Mouse (Mus musculus) embryo, embryonic 10 days (tissue): ENCODE data around the gene Nhsl2.
A peak's percentile ranks its signal among the peaks of the same experiment; 100 is the strongest.

Experiments used
- DNase-seq: peaks from one replicate; pipeline ENCODE4 v3.0.0-alpha.2; 2015; ENCODE audit warnings: low spot score

Gene Nhsl2

GRCm38 (mm10) chrX:101901806-101902490 lies 52.8 kb downstream of the Nhsl2 start:
- DNase-seq = no peak

DNA sequence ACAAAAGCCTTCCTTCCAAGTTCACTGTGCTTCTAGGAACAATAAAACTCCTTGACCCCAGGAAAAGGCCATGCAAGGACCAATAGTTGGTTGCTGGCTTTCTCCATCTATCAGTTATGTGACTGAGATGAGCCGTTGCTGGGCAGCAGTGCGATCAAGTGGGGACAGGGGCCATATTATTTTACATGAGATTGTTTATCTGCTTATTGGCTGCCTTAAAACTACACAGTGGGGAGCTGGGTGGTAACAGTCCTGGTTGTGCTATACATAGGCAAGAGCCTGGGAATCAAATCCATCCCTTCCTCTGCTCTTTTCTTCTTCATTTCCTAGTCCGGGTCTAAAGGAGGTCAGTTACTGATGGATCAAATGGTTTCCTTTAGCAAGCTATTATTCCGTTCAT lies 53.4 kb downstream of the Nhsl2 start:
- no peak for DNase-seq

GRCm38 (mm10) chrX:101907301-101907700 lies 58.1 kb downstream of the Nhsl2 start:
- DNase-seq = no peak

GRCm38 (mm10) chrX:101929131-101929530 lies 79.9 kb downstream of the Nhsl2 start:
- no peak for DNase-seq

GRCm38 (mm10) chrX:101930301-101930700 lies 81.1 kb downstream of the Nhsl2 start:
- no peak for DNase-seq

- DNase-seq = no peak
Measured at GRCm38 (mm10) chrX:101931016-101931415, 81.8 kb downstream of the Nhsl2 start.

DNA sequence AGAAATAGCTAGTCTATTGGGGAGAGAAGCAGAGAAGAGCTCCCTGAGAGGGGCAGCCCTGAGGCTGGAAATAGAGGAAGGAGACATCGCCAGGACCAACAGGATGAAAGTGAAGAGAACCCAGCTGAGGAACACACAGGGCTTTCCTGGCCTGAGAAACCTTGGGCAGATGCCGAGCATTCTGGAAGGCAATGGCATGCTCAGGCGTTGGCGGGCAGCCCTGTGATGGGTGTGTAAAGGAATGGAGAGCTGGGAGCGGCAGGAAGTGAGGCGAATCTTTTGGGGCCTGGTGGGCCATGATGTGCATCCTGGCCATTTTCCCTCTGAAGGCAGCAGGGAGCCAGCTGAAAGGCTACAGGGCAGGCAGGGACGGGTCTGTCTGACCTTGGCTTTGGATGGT lies 83.1 kb downstream of the Nhsl2 start:
- DNase-seq = no peak

GRCm38 (mm10) chrX:101933346-101933745 lies 84.2 kb downstream of the Nhsl2 start:
- DNase-seq = no peak

DNA sequence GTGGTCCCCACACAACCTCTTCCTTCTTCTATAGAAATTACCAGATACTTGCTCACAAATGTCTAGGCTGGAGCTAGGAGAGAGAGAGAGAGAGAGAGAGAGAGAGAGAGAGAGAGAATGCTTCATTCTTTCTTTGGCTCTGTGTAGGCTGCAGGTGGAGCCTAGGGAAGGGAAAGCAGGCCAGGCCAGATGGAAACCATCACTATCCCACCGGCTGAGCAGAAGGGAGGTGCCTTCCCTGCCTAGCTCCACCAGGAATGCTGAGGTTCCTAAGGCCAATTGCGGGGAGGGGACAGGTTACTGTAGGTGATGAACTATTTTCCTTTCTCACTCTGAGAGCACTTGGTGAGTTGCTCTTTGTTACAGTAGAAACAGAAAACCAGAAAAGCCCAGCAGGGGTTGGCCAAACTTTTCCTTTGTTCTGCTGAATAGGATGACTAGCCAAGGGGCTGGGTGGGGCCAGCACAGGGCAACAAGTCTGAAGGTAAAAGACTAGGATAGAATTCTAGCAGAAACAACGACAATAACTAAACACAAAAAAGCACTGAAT lies 86.2 kb downstream of the Nhsl2 start:
- no peak for DNase-seq

DNA sequence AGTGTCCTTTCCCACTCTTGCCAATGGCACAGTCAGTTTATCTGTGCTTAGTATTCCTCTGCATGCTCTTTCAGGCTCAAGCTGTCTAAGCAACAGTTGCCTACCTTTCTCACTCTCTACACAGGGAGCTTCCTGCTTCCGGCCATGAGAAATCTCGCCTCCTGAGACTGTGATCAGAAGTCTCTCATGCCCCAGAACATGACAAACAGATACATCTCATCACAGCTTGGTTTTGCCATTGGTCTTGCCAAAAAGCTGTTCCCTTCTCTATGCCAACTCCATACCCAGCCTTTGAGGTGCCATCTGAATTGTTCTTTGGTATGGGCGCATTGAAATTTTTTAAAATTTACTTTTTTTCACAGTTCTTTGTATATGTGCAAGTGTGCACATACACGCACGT lies 90.3 kb downstream of the Nhsl2 start:
- DNase-seq = no peak

DNA sequence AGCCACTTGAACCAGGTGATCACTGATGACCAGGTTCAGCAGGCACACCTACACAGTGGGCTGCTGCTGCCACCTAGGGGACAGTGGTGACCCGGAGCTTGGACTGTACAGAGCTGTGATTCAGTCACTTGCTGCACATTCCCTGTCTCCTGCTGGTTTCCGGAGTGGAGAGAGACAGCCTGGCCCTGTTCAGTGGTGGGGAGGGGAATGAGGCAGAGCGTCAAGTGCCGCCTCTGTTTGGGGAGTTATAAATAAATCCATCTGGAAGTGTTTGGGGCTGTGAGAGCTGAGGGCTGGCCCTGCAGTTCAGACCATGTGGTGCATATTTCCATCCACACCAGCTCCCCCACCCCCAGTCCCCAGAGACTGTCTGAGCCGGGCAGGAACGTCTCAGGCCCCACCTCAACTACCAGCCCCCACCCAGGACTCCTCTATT lies 93.3 kb downstream of the Nhsl2 start:
- DNase-seq = peak; percentile 81

DNA sequence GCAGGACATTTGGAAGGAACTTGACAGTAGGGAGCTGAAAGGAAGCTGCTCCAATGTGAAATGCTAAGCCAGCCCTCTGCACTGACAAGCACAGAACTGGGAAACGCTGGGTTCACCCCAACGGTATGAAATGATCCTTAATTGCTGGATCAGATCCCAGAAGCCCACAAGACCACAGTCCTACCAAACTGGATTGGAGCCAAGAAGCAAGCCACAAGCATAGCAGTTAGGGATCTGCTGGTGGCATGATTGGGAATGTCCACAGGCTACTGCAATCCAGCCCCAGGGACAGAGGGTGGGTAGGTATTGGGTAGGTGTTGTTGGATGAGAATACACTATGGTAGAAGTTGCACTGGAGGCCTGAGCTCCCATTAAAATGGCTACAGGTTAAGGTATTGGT lies 94.6 kb downstream of the Nhsl2 start:
- no peak for DNase-seq

GRCm38 (mm10) chrX:101944761-101945330 lies 95.7 kb downstream of the Nhsl2 start:
- DNase-seq = no peak

DNA sequence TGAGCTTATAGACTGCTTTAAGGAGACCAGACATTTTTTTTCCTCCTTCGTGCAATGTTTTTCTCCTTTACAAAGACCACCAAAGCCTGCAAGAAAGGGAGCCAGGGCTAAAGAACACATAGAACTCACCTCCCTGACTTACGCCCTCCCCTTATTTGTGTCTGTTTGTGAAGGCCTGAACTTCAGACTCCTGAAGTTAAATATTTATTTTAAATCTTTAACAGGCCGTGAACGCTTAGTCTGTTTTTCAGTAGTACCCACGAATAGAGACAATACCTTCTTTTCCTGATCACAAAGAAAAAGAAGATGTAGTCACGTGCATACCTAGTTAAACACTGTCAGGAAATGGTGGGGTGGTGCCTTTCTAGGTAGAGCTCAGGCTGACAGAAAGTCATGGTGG lies 103.3 kb downstream of the Nhsl2 start:
- no peak for DNase-seq

GRCm38 (mm10) chrX:101953256-101953655 lies 104.1 kb downstream of the Nhsl2 start:
- no peak for DNase-seq

GRCm38 (mm10) chrX:101953787-101954491 lies 104.8 kb downstream of the Nhsl2 start:
- DNase-seq = peak; percentile 86

GRCm38 (mm10) chrX:101954492-101954851 lies 105.3 kb downstream of the Nhsl2 start:
- DNase-seq = no peak

- no peak for DNase-seq
Measured at GRCm38 (mm10) chrX:101961848-101962247, 112.7 kb downstream of the Nhsl2 start.

- DNase-seq = no peak
Measured at GRCm38 (mm10) chrX:101963711-101964110, 114.5 kb downstream of the Nhsl2 start.

DNA sequence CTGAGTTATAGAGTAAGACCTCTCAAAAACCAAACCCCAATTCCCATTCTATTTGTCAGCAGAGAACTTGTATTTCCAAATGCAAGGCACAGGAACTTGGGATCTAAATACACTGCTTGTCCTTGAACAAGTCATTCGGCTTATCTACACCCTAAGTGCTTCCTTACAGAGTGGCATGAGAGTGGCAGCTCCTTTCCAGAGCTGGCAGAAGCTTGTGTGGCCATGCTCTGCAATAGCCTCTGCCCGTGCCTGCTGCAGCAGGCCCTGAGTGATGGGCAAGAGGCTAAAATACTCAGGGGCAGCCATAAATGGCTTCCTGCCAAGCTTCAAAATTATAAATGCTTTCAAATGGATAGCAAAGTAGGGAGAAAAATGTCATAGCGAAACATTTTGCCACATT lies 123.8 kb downstream of the Nhsl2 start:
- DNase-seq = no peak

DNA sequence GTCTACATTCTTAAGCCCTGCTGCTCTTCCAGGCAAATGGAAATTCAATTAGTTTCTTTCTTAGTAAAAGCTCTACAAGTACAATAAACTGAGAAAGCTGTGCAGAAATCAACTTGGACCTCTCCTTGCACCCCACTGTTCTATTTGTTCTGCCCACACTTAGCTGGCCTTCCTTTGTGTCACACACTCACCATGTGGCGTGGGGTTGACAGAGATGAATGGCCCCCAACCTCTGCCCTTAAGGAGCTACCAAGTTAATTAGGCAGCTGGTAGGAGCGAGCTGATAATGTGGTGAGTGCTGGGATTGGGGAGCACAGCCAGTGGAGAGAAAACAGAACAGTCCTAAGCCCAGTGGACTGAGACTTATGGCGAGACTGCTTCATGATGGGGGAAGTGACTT lies 127.7 kb downstream of the Nhsl2 start:
- peak; percentile 63 for DNase-seq

DNA sequence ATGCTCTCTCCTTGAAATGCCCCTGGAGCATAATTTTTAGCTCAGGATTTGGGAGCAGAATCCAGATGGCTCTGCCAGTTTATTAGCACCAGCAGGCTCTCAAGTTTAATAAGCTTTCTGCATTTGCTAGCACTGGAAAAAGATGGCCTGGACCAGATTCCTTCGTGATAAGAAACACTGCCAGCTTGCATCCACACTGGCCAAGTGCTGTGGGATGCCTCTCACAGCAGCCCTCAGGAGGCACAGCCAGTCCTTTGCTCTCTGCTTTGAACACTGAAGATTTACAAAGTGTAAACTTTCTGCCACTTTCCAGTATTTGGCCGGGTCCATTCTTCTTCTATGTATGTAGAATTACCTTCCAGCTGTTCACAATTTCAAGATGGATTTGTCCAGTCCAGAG lies 129.7 kb downstream of the Nhsl2 start:
- DNase-seq = no peak

GRCm38 (mm10) chrX:101979267-101979666 lies 130.1 kb downstream of the Nhsl2 start:
- DNase-seq = peak; percentile 49
